Mouse (Mus musculus) limb, embryonic 11.5 days (tissue): Measurements from ENCODE around the gene Bdkrb2. TPM values are rescaled to one million over a fixed set of nuclear protein-coding genes. Genes with fewer than 3 reads are reported as not detected.

Experiments
- ATAC-seq: fragments of 200-750 bp; cut with Nextera tagmentation; 2 replicates; pipeline ENCODE4 v1.8.0; 2017; ENCODE audit warnings: low read depth; ENCODE audit not compliant: insufficient number of reproducible peaks, low FRiP score, low TSS enrichment
- DNase-seq: peaks from one replicate; pipeline ENCODE4 v3.0.0-alpha.2; 2015; ENCODE audit warnings: low spot score
- H3K27ac ChIP-seq: fragments of 300-500 bp; sonication (generic); replicated peaks from 2 replicates; pipeline ENCODE4 v1.5.1; 2014; ENCODE audit warnings: low read depth, mild to moderate bottlenecking, low read length
- H3K27me3 ChIP-seq: fragments of 300-500 bp; sonication (generic); 2 replicates; pipeline ENCODE4 v1.6.1; 2014; ENCODE audit warnings: mild to moderate bottlenecking, low read length, mixed read lengths; ENCODE audit not compliant: control insufficient read depth, insufficient read depth
- H3K36me3 ChIP-seq: fragments of 300-500 bp; sonication (generic); 2 replicates; pipeline ENCODE4 v1.6.1; 2014; ENCODE audit warnings: mild to moderate bottlenecking, low read length, moderate library complexity, mixed read lengths; ENCODE audit not compliant: control insufficient read depth, insufficient read depth
- H3K4me1 ChIP-seq: fragments of 300-500 bp; sonication (generic); 2 replicates; pipeline ENCODE4 v1.6.1; 2014; ENCODE audit warnings: low read length, mixed read lengths; ENCODE audit not compliant: control insufficient read depth, insufficient read depth
- H3K4me2 ChIP-seq: fragments of 300-500 bp; sonication (generic); 2 replicates; pipeline ENCODE4 v1.6.1; 2014; ENCODE audit warnings: low read depth, mild to moderate bottlenecking, moderate library complexity; ENCODE audit not compliant: severe bottlenecking
- H3K4me3 ChIP-seq: fragments of 300-500 bp; sonication (generic); 2 replicates; pipeline ENCODE4 v1.5.1; 2014; ENCODE audit warnings: low read depth, low read length
- H3K9ac ChIP-seq: fragments of 300-500 bp; sonication (generic); 2 replicates; pipeline ENCODE4 v1.6.1; 2014; ENCODE audit warnings: mild to moderate bottlenecking, low read length
- H3K9me3 ChIP-seq: fragments of 300-500 bp; sonication (generic); 2 replicates; pipeline ENCODE4 v1.6.1; 2016; ENCODE audit warnings: low read length; ENCODE audit not compliant: control insufficient read depth
- WGBS: fragments of 180-500 bp; shearing (Covaris S2); extraction: QIAGEN DNeasy Blood & Tissue Kit; methylation state at CpG from one replicate; pipeline ENCODE4 v1.1.7; 2014; 5-methylcytosine and 5-hydroxymethylcytosine counted together
- polyA plus RNA-seq: library from polyadenylated mRNA; unstranded; fragments of >200 nt; fragmentation: Nextera tagmentation; extraction: Ambion mirVana; gene quantifications from 2 replicates; pipeline ENCODE4 v1.2.1, GENCODE M21; 2014

Gene Bdkrb2
- polyA plus RNA-seq, 1 experiment from 2014 or later, result 0.28 TPM

DNA sequence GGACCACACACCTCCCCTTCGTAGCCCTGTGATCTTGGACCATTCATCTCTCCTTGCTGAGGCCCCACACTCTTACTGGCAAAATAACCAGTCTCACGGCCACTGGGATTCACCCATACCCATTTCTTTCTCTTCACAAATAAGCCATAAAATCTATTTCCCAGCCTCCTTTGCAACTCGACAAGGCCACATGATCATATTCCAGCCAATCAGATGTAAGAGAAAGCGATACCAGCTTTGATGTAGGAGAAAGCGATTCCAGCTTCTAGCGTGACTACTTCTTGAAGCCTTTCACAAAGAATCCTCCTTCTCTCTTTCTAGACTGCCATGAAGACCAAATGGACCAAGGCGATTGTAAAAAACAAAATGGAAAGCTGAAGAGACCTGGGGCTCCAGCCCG is 19.9 kb upstream of the Bdkrb2 start:
- H3K4me2 ChIP-seq, result no peak overlapping the region
- ATAC-seq (no peak), DNase-seq (no peak)
- H3K9ac ChIP-seq, result no peak overlapping the region
- H3K4me1 ChIP-seq, result peaks cover 4% of the 10 kb centered on the region; the same call in 1 of the 2 replicates
- H3K9me3 ChIP-seq, result no peaks in the 10 kb centered on the region
- no peaks in the 10 kb centered on the region for H3K36me3 ChIP-seq
- 74% methylated on average over 8 of the region's 8 CpGs for WGBS
- no peak overlapping the region for H3K4me3 ChIP-seq
- H3K27ac ChIP-seq, result no peak overlapping the region
- H3K27me3 ChIP-seq, result no peaks in the 10 kb centered on the region

DNA sequence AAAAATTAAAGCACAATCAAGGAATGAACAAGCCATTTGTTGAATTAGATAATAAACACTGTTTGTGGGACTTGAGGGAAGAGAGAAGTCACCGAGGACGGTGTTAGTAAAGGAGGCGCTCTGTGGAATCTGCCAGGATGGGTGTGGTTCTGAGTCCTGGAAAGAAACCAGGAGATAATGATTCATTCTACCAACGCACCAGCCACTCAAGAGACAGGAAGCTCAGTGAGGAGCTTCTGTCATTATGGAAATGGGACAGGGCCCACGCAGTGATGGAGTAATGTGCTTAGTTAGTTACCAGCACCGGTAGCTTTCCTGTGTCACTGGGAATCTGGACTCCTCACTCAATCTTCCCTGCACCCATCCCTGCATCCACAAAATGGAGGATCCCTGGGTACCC is 19.3 kb upstream of the Bdkrb2 start:
- no peak for DNase-seq
- Histone ChIP-seq H3K36me3 (no peaks in the 10 kb centered on the region), H3K9me3 (no peaks in the 10 kb centered on the region), H3K9ac (no peak overlapping the region), H3K4me3 (no peak overlapping the region), H3K27me3 (no peaks in the 10 kb centered on the region), H3K4me2 (no peak overlapping the region), H3K27ac (no peak overlapping the region), H3K4me1 (peaks cover 4% of the 10 kb centered on the region; the same call in 1 of the 2 replicates)
- ATAC-seq, result no peak
- WGBS, result 77% methylated on average over 6 of the region's 6 CpGs

DNA sequence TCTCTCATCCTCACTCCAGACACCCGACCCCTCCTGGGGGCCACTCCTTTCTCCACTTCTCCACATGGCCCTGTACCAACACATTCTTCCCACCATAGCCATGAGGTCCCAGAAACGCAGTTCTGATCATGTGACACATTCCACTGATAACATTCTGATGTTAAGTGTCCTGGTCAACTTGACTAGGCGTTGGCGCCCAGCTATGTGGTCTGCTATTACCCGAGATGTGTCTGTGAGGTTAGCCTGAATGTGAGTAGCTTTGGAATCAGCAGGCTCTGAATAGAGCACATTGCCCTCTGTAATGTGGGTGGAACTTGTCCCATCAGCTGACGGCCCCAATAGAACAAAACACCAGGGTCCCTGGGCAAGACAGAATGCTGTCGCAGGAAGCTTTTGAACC is 18.2 kb upstream of the Bdkrb2 start:
- Histone ChIP-seq H3K9ac (no peak overlapping the region), H3K4me1 (peaks cover 4% of the 10 kb centered on the region; the same call in 1 of the 2 replicates), H3K27me3 (no peaks in the 10 kb centered on the region), H3K27ac (no peak overlapping the region), H3K9me3 (no peaks in the 10 kb centered on the region), H3K4me3 (no peak overlapping the region), H3K4me2 (no peak overlapping the region), H3K36me3 (no peaks in the 10 kb centered on the region)
- ATAC-seq (no peak), DNase-seq (no peak)
- WGBS, result 88% methylated on average over 7 of the region's 7 CpGs

DNA sequence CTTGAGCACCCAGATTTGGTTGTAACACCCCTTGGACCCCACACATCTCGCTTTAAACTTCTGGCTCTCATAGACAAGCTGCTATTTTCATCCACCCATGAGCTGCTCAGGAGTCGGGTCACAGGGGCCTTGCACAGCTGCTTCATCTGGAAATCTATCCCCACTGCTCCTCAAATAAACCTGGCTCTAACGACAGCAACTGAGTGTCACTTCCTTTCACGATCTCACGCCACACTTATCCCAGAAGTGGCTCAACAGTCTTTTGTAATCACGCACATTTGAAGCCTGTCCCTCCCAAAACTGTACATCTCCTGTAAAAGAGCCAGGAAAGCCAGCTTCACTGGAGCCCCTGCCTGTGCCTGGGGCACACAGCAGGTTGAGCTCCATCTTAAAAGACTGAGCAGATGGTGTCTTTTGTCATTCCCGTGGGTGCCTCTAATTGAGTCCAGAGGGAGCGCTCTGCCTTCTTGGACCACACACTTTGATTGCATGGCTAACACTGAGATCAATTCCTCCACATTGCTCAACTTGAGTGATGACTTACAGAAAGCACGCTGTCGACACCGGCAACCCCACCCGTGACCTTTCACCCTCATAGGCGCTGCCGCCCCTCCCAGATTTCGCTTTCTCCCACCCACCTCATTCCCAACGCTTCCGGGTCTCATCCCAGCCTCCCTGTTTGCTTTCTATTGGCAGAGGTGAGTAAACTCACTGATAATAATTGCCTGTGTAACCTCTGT is 17.2 kb upstream of the Bdkrb2 start:
- ATAC-seq (no peak), DNase-seq (no peak)
- H3K4me2 ChIP-seq, result no peak overlapping the region

DNA sequence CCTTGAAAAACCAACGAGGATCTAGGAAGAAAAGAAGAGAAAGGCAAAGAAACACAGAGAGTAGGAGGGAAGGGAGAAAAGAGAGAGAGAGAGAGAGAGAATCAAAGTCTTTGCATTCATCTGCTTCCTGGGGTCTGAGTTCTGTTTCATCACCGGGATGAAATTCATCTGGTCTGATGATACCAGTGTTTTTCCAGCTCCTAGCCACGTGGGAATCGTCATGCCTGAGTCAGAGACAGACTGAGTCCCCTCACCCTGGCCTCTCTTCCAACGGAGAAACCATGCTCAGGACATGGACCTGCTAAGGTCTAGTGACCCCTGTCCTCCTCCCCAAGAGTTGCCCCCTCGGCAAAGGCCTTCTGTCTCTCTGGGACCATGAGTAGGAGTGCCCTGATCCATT is 16.5 kb upstream of the Bdkrb2 start:
- Histone ChIP-seq H3K27me3 (no peaks in the 10 kb centered on the region), H3K4me1 (peaks cover 4% of the 10 kb centered on the region; the same call in 1 of the 2 replicates), H3K9ac (no peak overlapping the region), H3K36me3 (no peaks in the 10 kb centered on the region), H3K9me3 (no peaks in the 10 kb centered on the region), H3K4me3 (no peak overlapping the region), H3K27ac (no peak overlapping the region), H3K4me2 (no peak overlapping the region)
- no peak for ATAC-seq
- no peak for DNase-seq
- WGBS, result 63% methylated on average over 6 of the region's 6 CpGs

More for the DNA sequence above, 17.2 kb upstream of the Bdkrb2 start:
- no peak overlapping the region for H3K27ac ChIP-seq
- no peak overlapping the region for H3K9ac ChIP-seq
- H3K4me1 ChIP-seq, result peaks cover 4% of the 10 kb centered on the region; the same call in 1 of the 2 replicates
- WGBS, result 20% methylated on average over 17 of the region's 17 CpGs
- no peaks in the 10 kb centered on the region for H3K27me3 ChIP-seq
- H3K36me3 ChIP-seq, result no peaks in the 10 kb centered on the region
- H3K4me3 ChIP-seq, result no peak overlapping the region
- no peaks in the 10 kb centered on the region for H3K9me3 ChIP-seq

DNA sequence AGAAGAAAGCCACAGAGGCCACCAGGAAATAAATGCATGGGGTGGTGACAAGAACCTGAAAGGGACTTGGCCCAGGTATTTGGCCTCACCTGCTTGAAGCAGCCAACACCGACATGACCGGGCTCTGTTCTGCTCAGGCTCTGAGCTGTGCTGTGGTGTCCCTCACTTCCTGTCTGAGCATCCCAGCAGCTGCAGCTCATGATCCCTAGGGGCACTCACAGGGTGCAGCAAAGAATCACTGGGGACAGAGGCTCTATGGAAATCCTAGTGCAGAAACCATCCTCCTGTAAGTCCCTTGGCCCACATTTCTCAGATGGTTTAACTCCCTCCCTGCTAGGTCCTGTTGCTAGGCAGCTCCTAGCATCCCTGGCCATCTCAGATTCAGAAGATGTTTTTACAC is 15.9 kb upstream of the Bdkrb2 start:
- Histone ChIP-seq H3K4me1 (peaks cover 4% of the 10 kb centered on the region; the same call in 1 of the 2 replicates), H3K27ac (no peak overlapping the region), H3K9ac (no peak overlapping the region)

DNA sequence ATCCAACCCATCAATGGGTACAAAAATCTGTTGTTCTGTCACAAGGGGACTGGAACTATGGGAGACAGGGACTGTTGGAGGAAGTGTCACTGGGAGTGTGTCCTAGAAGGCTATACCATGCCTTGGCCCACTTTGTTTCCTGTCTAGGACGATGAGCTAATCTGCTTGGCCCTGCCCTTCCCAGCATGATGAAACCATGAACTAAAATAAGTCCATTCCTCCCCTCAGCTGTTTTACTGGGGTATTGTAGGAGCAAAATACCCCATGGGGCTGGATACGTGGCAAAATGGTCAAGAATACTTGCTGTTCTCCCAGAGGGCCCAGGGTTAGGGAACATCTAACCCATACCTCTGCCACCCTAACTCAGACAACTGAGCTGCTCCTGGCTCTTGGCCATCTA is 15.0 kb upstream of the Bdkrb2 start:
- Histone ChIP-seq H3K36me3 (no peaks in the 10 kb centered on the region), H3K27ac (no peak overlapping the region), H3K27me3 (no peaks in the 10 kb centered on the region), H3K4me1 (peaks cover 4% of the 10 kb centered on the region; the same call in 1 of the 2 replicates), H3K9me3 (no peaks in the 10 kb centered on the region), H3K4me3 (no peak overlapping the region), H3K9ac (no peak overlapping the region), H3K4me2 (no peak overlapping the region)
- ATAC-seq (no peak), DNase-seq (no peak)
- 81% methylated on average over 2 of the region's 2 CpGs for WGBS

More for the DNA sequence above, 15.9 kb upstream of the Bdkrb2 start:
- Histone ChIP-seq H3K4me2 (no peak overlapping the region), H3K27me3 (no peaks in the 10 kb centered on the region), H3K9me3 (no peaks in the 10 kb centered on the region), H3K36me3 (no peaks in the 10 kb centered on the region), H3K4me3 (no peak overlapping the region)
- 63% methylated on average over 2 of the region's 2 CpGs for WGBS
- no peak for DNase-seq
- no peak for ATAC-seq

DNA sequence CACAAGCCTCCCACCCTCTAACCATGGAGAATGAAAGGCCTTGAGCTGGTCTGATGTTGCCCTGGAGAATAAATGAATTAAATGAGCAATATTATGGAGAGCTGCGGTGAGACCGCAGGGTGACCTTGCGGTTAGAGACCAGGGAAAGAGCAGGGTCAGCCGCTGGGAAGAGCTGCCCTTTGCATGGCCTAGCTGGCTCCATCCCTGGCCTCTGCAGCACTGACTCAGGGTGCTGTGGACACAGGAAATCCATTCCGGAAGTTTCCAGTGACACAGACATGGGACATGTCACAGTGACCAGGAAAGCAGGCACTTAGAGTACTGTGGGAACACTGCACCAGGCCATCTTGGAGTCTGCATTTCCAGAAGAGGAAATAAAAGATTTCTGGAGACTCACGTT is 14.1 kb upstream of the Bdkrb2 start:
- Histone ChIP-seq H3K4me1 (peaks cover 4% of the 10 kb centered on the region; the same call in 1 of the 2 replicates), H3K4me2 (no peak overlapping the region), H3K36me3 (no peaks in the 10 kb centered on the region), H3K9me3 (no peaks in the 10 kb centered on the region), H3K9ac (no peak overlapping the region), H3K27ac (no peak overlapping the region), H3K27me3 (no peaks in the 10 kb centered on the region), H3K4me3 (no peak overlapping the region)
- 88% methylated on average over 6 of the region's 6 CpGs for WGBS
- ATAC-seq (no peak), DNase-seq (no peak)
